Mouse (Mus musculus): ENCODE data around the gene Glipr2.
A peak's percentile ranks its signal among the peaks of the same experiment; 100 is the strongest.

Glipr2 gene

GRCm38 (mm10) chr4:43970393-43971330 is 13.5 kb downstream of the Glipr2 start:
- DNase-seq (ENCODE audit: low read depth, low spot score) = peak; percentile 65

- DNase-seq (ENCODE audit: low read depth, low spot score) = peak; percentile 44
Measured at GRCm38 (mm10) chr4:43971541-43972136, 14.4 kb downstream of the Glipr2 start.

- peak; percentile 83 for DNase-seq (ENCODE audit: low read depth, low spot score)
Measured at GRCm38 (mm10) chr4:43972137-43972591, 15.0 kb downstream of the Glipr2 start.

DNA sequence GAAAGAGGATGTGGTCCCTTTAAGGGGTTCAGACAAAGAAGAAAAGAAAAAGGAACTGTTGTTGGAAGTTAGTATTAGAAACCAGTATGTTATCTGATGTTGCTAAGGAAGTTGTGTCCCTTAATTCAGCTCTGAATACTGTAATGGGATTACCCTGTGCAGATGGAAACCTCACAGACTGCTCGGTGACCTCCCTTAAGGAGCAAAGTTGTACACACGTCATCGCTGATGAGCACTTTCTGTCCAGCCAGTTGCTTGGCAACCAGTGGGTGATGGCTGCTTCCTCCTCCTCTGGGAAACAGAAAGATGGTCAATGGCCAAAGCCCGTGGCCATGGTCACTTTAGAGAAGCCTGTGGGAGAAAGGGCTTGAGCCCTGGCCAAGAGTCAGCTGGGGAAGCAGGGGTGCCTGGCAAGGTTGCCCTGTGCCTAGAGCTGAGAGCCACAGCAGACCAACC is 16.4 kb downstream of the Glipr2 start:
- peak; percentile 72 for DNase-seq (ENCODE audit: low read depth, low spot score)

- no peak for DNase-seq (ENCODE audit: low read depth, low spot score)
Measured at GRCm38 (mm10) chr4:43974914-43975616, 17.9 kb downstream of the Glipr2 start.

DNA sequence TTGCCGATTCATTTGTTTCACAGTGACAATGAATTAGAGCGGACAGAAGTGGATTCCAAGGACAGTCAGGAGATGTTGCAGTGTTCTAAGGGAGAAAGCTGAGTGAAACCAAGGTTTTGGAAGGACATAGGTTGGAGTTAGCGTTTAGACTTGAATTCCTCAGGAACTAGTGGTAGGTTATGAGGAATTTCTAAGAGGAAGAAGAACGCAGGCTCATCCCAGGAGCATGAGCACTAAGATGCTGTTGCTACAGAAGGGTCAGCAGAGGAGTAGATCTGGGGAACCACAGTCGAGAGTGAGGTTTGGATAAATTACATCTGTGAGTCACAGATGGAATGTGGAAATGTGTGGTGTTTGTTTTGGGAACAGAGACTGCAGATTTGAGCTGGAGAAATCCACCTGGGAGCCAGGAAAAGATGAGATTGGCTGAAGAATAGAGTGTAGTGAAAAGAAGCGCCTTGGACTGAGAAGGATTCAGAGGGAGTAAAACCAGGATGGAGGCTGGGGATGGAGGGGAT is 19.1 kb downstream of the Glipr2 start:
- DNase-seq (ENCODE audit: low read depth, low spot score) = no peak

- no peak for DNase-seq (ENCODE audit: low read depth, low spot score)
Measured at GRCm38 (mm10) chr4:43978521-43979443, 21.6 kb downstream of the Glipr2 start.

DNA sequence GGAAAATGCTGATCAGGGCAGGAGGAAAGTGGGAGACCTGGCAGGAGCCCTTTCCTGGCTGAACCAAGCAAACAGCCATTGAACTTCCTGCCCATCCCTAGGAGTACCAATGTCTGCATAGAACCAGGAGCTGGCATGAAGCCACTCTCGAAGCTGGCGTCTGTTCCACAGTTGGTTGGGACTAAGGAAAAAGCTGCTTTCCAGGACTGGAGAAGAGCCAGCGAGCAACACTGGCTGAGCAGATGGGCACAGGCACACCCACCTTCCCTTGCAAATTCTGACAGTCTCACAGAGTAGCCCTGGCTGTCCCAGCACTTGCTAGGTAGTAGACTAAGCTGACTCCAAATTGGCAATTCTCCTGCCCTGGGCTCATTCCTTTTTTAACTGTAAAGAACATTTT is 22.5 kb downstream of the Glipr2 start:
- no peak for DNase-seq (ENCODE audit: low read depth, low spot score)

- no peak for DNase-seq (ENCODE audit: low read depth, low spot score)
Measured at GRCm38 (mm10) chr4:43980236-43980635, 23.0 kb downstream of the Glipr2 start.

GRCm38 (mm10) chr4:43980846-43981245 is 23.6 kb downstream of the Glipr2 start:
- no peak for DNase-seq (ENCODE audit: low read depth, low spot score)

DNA sequence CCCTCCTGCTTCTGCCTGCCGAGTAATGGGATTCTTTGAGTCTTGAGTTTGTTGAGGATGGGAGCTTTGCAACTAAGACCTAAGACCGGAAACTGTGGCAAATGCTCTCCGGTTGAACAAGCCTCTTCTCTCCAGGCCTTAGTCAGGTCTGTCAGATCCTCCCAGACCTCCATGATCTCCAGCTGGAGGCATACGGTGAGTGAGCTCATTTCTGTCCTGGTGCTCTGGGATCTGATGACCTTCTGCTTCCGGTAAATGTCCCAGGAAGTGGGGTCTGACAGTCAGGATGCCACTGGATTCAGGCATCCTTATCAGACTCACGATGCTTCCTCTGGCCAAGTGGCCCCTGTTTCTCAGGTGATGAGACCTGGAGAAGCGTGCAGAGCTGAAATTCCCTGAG is 24.1 kb downstream of the Glipr2 start:
- no peak for DNase-seq (ENCODE audit: low read depth, low spot score)

- DNase-seq (ENCODE audit: low read depth, low spot score) = peak; percentile 97
Measured at GRCm38 (mm10) chr4:43982053-43982732, 25.0 kb downstream of the Glipr2 start.

- DNase-seq (ENCODE audit: low read depth, low spot score) = no peak
Measured at GRCm38 (mm10) chr4:43983181-43983580, 26.0 kb downstream of the Glipr2 start, which contains the start of gene Ccin. Gene Ccin, plus strand, starts transcription at chr4:43983483.

- no peak for DNase-seq (ENCODE audit: low read depth, low spot score)
Measured at GRCm38 (mm10) chr4:43983756-43984155, 26.6 kb downstream of the Glipr2 start.

DNA sequence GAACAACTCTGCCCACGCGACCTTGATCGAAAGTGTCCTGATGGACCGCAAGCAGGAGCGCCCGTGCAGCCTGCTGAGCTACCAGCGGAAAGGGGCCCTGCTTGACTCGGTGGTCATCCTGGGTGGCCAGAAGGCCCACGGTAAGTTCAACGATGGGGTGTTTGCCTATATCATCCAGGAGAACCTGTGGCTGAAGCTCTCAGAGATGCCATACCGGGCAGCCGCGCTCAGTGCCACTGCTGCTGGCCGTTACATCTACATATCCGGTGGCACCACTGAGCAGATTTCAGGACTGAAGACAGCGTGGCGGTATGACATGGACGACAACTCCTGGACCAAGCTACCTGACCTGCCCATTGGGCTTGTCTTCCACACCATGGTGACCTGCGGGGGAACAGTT is 27.1 kb downstream of the Glipr2 start:
- DNase-seq (ENCODE audit: low read depth, low spot score) = no peak

- DNase-seq (ENCODE audit: low read depth, low spot score) = no peak
Measured at GRCm38 (mm10) chr4:43988976-43989375, 31.8 kb downstream of the Glipr2 start.

DNA sequence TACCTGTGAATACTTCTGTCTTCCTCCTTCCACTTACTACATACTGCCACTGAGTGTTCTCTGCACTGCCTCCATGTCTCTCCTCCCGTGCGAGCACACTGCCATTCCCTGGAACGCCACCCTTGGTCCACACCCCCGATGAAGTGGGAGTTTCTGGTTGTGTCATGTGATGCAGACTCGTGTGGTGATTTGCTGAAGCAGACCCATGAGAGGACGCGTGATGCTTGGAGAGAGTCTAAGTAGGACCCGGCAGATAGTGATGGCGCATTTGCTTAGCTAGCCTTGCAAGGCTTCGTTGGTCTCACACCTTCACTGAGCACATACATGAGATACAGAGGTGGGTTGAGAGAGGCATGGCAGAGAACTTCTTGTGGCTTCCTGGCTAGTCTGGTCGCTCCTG is 35.9 kb downstream of the Glipr2 start:
- DNase-seq (ENCODE audit: low read depth, low spot score) = no peak

DNA sequence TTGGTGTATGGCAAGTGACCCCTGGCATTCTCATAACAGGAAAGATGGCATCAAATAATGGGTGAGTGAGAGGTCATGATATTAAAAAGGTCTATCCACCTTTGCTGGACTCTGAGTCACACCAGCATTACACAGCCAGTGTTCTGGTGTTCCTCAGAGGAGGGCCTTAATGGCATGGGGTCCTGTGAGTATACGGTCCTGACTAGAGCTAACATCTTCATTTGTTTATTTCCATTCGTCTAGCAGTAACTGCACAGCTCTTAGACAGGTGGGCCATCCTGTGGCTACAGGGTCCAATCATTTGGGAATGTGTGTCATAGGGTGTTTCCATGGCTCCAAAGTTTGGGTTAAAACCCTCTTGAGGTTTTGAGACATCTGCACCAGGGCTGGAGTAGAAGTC is 37.1 kb downstream of the Glipr2 start:
- DNase-seq (ENCODE audit: low read depth, low spot score) = no peak

DNA sequence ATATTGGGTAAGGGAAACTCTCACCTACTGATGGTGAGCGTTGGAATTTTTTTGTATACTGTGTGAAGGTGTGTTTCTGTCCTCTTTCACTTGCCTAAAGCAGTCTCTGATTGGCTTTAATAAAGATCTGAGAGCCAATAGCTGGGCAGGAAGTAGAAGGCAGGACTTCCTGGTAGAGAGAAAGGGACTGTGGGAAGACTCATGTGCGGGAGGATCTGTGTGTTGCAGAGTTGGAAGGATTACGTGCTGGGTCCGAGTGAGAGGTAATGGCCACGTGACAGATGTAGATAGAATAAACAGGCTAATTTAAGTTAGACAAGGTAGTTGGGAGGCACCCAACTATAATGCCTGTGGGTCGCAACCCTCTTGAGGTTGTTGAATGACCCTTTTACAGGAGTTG is 46.4 kb downstream of the Glipr2 start:
- no peak for DNase-seq (ENCODE audit: low read depth, low spot score)

DNA sequence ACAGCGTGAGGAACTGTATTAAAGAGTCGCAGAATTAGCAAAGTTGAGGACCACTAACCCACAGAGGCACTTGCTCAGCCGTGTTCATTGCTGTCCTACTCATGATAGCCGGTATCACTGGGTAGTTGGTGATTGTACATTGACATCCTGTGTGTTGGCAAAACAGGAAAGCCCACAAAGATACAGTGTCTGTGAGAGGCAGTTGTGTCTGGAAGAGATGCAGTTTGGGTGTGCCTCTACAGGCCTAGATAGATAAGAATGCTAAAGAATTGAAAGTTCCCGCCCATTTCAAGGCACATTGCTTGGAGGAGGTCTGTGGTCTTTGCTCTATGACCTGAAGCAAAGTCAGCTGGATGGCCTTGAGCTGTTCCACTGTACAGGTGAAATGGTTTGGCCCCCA is 46.9 kb downstream of the Glipr2 start, which contains the start of gene Clta:
TSS of gene Clta (plus strand) at position 327 of the 400 bp plus-strand sequence.
- no peak for DNase-seq (ENCODE audit: low read depth, low spot score)
